Mouse (Mus musculus): Measurements from ENCODE around the gene Olfr576. TPM values are rescaled to one million over a fixed set of nuclear protein-coding genes. Genes with fewer than 3 reads are reported as not detected.

Olfr576 gene
- total RNA-seq (2017), result not detected in 2 replicates

- no peak for ATAC-seq (ENCODE audit: extremely low read depth, insufficient number of reproducible peaks, low FRiP score, poor library complexity, severe bottlenecking)
Observed at GRCm38 (mm10) chr7:102962360-102962759, at the start of gene Olfr576. Gene Olfr576 (plus strand): TSS chr7:102962660.

GRCm38 (mm10) chr7:102915261-102915660 is 47.2 kb upstream of the Olfr576 start:
- no peak for ATAC-seq (ENCODE audit: extremely low read depth, insufficient number of reproducible peaks, low FRiP score, poor library complexity, severe bottlenecking)

GRCm38 (mm10) chr7:102916405-102916804 is 46.1 kb upstream of the Olfr576 start:
- no peak for ATAC-seq (ENCODE audit: extremely low read depth, insufficient number of reproducible peaks, low FRiP score, poor library complexity, severe bottlenecking)

- no peak for ATAC-seq (ENCODE audit: extremely low read depth, insufficient number of reproducible peaks, low FRiP score, poor library complexity, severe bottlenecking)
Observed at GRCm38 (mm10) chr7:102917032-102917875, 45.2 kb upstream of the Olfr576 start, which contains the start of gene Olfr571. Gene Olfr571 (minus strand): TSS chr7:102917536.

GRCm38 (mm10) chr7:102919632-102920031 is 42.8 kb upstream of the Olfr576 start:
- no peak for ATAC-seq (ENCODE audit: extremely low read depth, insufficient number of reproducible peaks, low FRiP score, poor library complexity, severe bottlenecking)

GRCm38 (mm10) chr7:102924109-102924508 is 38.4 kb upstream of the Olfr576 start, which contains the start of gene Olfr572:
Gene Olfr572 (plus strand): TSS chr7:102924409.
- no peak for ATAC-seq (ENCODE audit: extremely low read depth, insufficient number of reproducible peaks, low FRiP score, poor library complexity, severe bottlenecking)

GRCm38 (mm10) chr7:102927105-102927504 is 35.4 kb upstream of the Olfr576 start:
- ATAC-seq (ENCODE audit: extremely low read depth, insufficient number of reproducible peaks, low FRiP score, poor library complexity, severe bottlenecking), result no peak

- no peak for ATAC-seq (ENCODE audit: extremely low read depth, insufficient number of reproducible peaks, low FRiP score, poor library complexity, severe bottlenecking)
Observed at GRCm38 (mm10) chr7:102942475-102942874, 20.0 kb upstream of the Olfr576 start, which contains the start of gene Olfr573-ps1. Gene Olfr573-ps1 (minus strand): TSS chr7:102942575.

- ATAC-seq (ENCODE audit: extremely low read depth, insufficient number of reproducible peaks, low FRiP score, poor library complexity, severe bottlenecking), result no peak
Observed at GRCm38 (mm10) chr7:102943417-102943816, 19.0 kb upstream of the Olfr576 start.

- ATAC-seq (ENCODE audit: extremely low read depth, insufficient number of reproducible peaks, low FRiP score, poor library complexity, severe bottlenecking), result no peak
Observed at GRCm38 (mm10) chr7:102948167-102948566, 14.3 kb upstream of the Olfr576 start, which contains the start of gene Olfr574. Gene Olfr574 (plus strand): TSS chr7:102948467.

GRCm38 (mm10) chr7:102950732-102951131 is 11.7 kb upstream of the Olfr576 start:
- no peak for ATAC-seq (ENCODE audit: extremely low read depth, insufficient number of reproducible peaks, low FRiP score, poor library complexity, severe bottlenecking)

GRCm38 (mm10) chr7:102958137-102958536 is 4.3 kb upstream of the Olfr576 start:
- ATAC-seq (ENCODE audit: extremely low read depth, insufficient number of reproducible peaks, low FRiP score, poor library complexity, severe bottlenecking), result no peak

- ATAC-seq (ENCODE audit: extremely low read depth, insufficient number of reproducible peaks, low FRiP score, poor library complexity, severe bottlenecking), result no peak
Observed at GRCm38 (mm10) chr7:102958593-102958992, 3.9 kb upstream of the Olfr576 start, which contains the start of gene Olfr575. Gene Olfr575 (minus strand): TSS chr7:102958775.

- ATAC-seq (ENCODE audit: extremely low read depth, insufficient number of reproducible peaks, low FRiP score, poor library complexity, severe bottlenecking), result no peak
Observed at GRCm38 (mm10) chr7:102974399-102974798, 11.9 kb downstream of the Olfr576 start.

GRCm38 (mm10) chr7:102975843-102976242 is 13.4 kb downstream of the Olfr576 start, which contains the start of gene Olfr577:
Gene Olfr577 (minus strand): TSS chr7:102975943.
- ATAC-seq (ENCODE audit: extremely low read depth, insufficient number of reproducible peaks, low FRiP score, poor library complexity, severe bottlenecking), result no peak

- no peak for ATAC-seq (ENCODE audit: extremely low read depth, insufficient number of reproducible peaks, low FRiP score, poor library complexity, severe bottlenecking)
Observed at GRCm38 (mm10) chr7:102989224-102989623, 26.8 kb downstream of the Olfr576 start, which contains the start of gene Olfr578. Gene Olfr578 (minus strand): TSS chr7:102989324.

Measured in neutrophil, adult 5-6 weeks (primary cell).